Mouse (Mus musculus) ES-Bruce4 (cell line): Measurements from ENCODE around the gene Amz2. TPM values are rescaled to one million over a fixed set of nuclear protein-coding genes. Genes with fewer than 3 reads are reported as not detected.

Experiments used
- H3K27ac ChIP-seq: 2 replicates; pipeline ENCODE4 v1.5.1; 2012; ENCODE audit warnings: low read length, inconsistent platforms; ENCODE audit not compliant: insufficient read depth
- H3K27me3 ChIP-seq: 2 replicates; pipeline ENCODE4 v1.6.1; 2012; ENCODE audit warnings: mild to moderate bottlenecking, low read length, inconsistent platforms; ENCODE audit not compliant: control insufficient read depth, poor library complexity, insufficient read depth, severe bottlenecking
- H3K36me3 ChIP-seq: 2 replicates; pipeline ENCODE4 v1.6.1; 2012; ENCODE audit warnings: inconsistent platforms, mild to moderate bottlenecking, low read length, moderate library complexity; ENCODE audit not compliant: control insufficient read depth, poor library complexity, insufficient read depth, severe bottlenecking
- H3K4me1 ChIP-seq: one replicate; pipeline ENCODE4 v1.8.1; 2011; ENCODE audit warnings: low read length; ENCODE audit not compliant: control insufficient read depth, insufficient read depth
- H3K4me3 ChIP-seq: 2 replicates; pipeline ENCODE4 v1.5.1; 2011; ENCODE audit warnings: low read depth, mild to moderate bottlenecking, low read length
- H3K9ac ChIP-seq: 2 replicates; pipeline ENCODE4 v1.6.1; 2012; ENCODE audit warnings: low read depth, mild to moderate bottlenecking, inconsistent platforms; ENCODE audit not compliant: poor library complexity, severe bottlenecking
- H3K9me3 ChIP-seq: replicated peaks from 2 replicates; pipeline ENCODE4 v1.6.1; 2012; ENCODE audit warnings: mild to moderate bottlenecking, low read length, inconsistent platforms; ENCODE audit not compliant: control insufficient read depth, poor library complexity, insufficient read depth, severe bottlenecking
- CTCF ChIP-seq: IDR thresholded peaks from one replicate; pipeline ENCODE4 v1.8.1; 2011; ENCODE audit warnings: low read depth, low read length
- EP300 ChIP-seq: IDR thresholded peaks from 2 replicates; pipeline ENCODE4 v1.6.1; 2011; ENCODE audit warnings: low read depth, low read length; ENCODE audit not compliant: insufficient read depth
- POLR2A ChIP-seq: IDR thresholded peaks from one replicate; pipeline ENCODE4 v1.8.1; 2011; ENCODE audit warnings: low read length; ENCODE audit not compliant: insufficient read depth
- polyA plus RNA-seq: library from polyadenylated mRNA; stranded (reverse); fragments of >200 nt; gene quantifications from 2 replicates; pipeline ENCODE4 v1.2.4, GENCODE M21; 2011; ENCODE audit warnings: low read depth; ENCODE audit not compliant: missing spikeins, insufficient read depth, insufficient read length

Gene Amz2
- 78.5 and 80.2 TPM in 2 replicates for polyA plus RNA-seq

DNA sequence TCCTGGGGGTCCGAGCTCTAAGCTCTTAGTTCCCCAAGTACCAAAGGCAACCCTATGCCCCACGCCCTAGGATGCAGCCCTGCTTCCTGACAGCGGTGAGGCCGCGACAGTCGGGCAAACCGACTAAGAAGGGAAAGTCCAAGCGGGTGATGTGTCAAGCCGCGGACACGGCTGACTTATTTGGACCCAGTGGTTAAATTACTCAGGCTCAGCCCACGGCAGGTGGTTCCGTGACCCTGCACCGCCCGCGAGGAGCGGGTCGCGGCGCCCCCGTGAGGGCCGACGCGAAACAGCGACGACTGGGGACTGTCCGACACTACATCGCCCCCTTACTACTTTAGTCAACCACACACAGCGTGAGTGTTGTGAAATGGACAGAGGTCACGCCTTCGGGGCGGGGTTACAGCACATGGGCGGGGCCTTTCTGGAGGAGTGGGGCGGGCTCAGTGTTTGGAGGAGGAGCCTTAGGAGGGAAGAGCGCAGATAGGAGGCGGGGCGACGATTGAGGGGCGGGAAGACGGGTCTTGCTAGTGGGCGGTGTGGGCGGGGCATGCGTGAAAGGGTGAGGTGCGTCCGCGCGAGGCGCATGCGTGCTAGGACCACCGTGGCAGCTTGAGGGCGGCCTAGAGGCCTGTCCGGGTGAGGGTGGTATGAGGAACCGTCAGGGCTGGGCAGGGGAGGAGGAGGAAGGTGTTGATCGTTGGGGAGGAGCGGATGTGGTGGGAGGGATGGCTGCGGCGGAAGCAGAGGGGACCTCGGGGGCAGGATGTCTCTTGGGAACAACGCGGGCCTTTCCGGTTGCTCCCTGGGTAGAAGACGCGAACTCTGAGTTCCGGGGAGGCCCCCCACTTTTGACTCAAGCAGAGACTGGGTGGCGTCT, at the start of gene Amz2:
Gene Amz2 (plus strand): TSS at position 555 of the 880 bp plus-strand sequence.
- H3K27ac ChIP-seq: peak within 1 kb of the TSS; percentile 31
- no peaks in the 10 kb centered on the region for H3K4me1 ChIP-seq
- H3K27me3 ChIP-seq: no peaks in the 10 kb centered on the region
- H3K9me3 ChIP-seq: peaks cover 4% of the 10 kb centered on the region; the same call in 1 of the 2 replicates
- H3K9ac ChIP-seq: peak within 1 kb of the TSS; percentile 75
- H3K36me3 ChIP-seq: peaks cover 18% of the 10 kb centered on the region
- TF ChIP-seq POLR2A: no peak
- TF ChIP-seq CTCF: peak; percentile 92
- TF ChIP-seq EP300: peak; percentile 17; the same call in 1 of the 2 replicates
- H3K4me3 ChIP-seq: peak within 1 kb of the TSS; percentile 90

DNA sequence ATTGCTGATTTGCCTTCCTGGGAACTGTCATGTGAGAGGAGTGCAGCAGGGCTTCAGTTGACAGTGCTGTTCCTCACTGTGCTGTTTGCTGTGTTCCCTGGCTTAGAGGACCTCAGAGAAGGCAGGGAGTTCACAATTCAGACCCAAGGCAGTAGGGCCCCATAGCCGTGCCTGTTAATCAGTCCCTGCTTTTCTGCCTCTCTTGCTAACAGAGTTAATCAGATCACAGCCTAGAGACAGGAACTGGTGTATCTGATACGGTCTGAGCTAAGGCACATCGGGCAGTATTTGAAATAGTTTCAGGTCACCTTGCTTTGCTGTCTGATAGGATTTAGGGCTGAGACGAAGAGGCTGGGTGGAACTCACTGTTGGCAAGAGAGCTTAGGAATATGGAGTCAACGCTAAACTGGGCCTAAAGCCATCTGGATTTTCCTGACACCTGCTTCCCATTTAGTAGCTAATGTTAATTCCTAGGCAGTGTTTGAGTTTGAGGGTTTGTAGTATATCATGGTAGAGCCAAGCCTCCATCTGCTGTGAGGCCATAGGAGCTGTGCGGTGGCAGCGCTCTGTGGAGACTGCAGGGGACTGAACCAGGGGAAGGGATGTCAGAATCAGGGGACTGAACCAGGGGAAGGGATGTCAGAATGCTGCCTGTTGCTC, 49.1 kb upstream of the Amz2 start:
- TF ChIP-seq POLR2A (no peak), EP300 (no peak), CTCF (no peak)
- no peak overlapping the region for H3K9ac ChIP-seq
- no peak overlapping the region for H3K27ac ChIP-seq

DNA sequence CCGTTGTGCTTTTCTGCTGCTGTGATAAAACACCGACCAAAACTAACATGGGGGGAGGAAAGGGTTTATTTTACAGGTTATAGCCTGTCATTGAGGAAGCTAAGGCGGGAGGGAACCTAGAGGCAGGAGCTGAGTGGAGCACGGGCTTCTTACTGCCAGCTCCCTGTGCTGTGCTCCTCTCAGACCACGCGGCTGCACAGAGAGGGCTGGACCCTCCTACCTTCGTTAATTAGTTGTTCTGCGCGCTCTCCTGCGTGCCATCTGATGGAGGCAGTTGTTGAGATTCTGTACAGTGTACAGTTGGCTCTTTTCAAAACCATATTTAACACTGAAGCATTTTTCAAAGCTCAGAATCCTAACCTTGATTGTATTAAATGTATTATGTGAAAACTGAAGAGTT, 48.3 kb upstream of the Amz2 start:
- Histone ChIP-seq H3K9me3 (no peaks in the 10 kb centered on the region), H3K4me3 (no peak overlapping the region), H3K9ac (0 out of 2 replicates have a peak overlapping the region, but pooled peaks have one; percentile 2), H3K27me3 (no peaks in the 10 kb centered on the region), H3K27ac (no peak overlapping the region), H3K36me3 (peaks cover 6% of the 10 kb centered on the region; the same call in 1 of the 2 replicates), H3K4me1 (peaks cover 6% of the 10 kb centered on the region)
- TF ChIP-seq EP300 (no peak), POLR2A (no peak)

More for the DNA sequence above, 49.1 kb upstream of the Amz2 start:
- peaks cover 6% of the 10 kb centered on the region; the same call in 1 of the 2 replicates for H3K36me3 ChIP-seq
- no peaks in the 10 kb centered on the region for H3K9me3 ChIP-seq
- H3K4me1 ChIP-seq: peaks cover 6% of the 10 kb centered on the region
- H3K4me3 ChIP-seq: no peak overlapping the region
- no peaks in the 10 kb centered on the region for H3K27me3 ChIP-seq

DNA sequence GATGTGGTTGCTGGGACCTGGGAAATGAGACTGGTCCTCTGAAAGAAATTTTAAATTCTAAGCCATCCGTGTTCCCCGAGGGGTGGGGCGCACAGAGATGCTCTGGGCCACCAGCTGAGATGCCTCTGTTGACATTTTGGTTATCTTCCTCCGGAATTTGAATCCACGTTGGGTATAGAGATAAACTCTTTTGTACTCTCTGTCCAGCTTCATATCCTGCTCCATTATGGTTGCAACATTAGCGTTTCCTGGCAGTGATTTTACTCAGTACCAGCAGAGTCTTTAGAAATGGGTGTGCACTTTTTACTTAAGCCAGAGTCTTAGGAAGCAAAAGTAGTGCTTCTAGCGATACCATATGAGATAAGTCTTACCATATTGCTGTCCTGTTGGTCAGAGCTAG, 47.7 kb upstream of the Amz2 start:
- no peaks in the 10 kb centered on the region for H3K9me3 ChIP-seq
- H3K27me3 ChIP-seq: no peaks in the 10 kb centered on the region
- no peak overlapping the region for H3K4me3 ChIP-seq
- no peak overlapping the region for H3K27ac ChIP-seq
- no peak overlapping the region; the same call in 1 of the 2 replicates for H3K9ac ChIP-seq
- no peak for TF ChIP-seq EP300
- no peak for TF ChIP-seq POLR2A
- TF ChIP-seq CTCF: no peak
- H3K4me1 ChIP-seq: peaks cover 6% of the 10 kb centered on the region
- H3K36me3 ChIP-seq: peaks cover 6% of the 10 kb centered on the region; the same call in 1 of the 2 replicates

DNA sequence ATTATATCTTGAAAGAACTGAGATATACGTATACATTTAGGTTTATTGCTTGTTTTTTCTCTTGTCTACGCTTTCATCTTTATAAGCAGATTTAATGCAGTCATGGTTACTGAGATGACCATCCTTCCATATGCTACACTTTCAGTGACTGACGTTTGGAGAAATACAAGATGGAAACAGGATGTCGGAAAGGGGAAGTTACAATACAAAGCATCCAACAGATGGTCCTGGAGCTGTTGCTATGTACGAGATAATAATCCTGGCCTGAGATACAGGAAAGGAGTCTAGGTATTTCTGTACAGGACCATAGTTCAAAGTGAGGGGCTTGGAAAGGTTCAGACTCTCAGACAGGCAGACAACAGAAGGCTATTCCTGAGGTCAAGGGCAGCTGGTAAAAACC, 45.1 kb upstream of the Amz2 start:
- H3K9ac ChIP-seq: no peak overlapping the region
- H3K4me3 ChIP-seq: no peak overlapping the region
- TF ChIP-seq EP300 (no peak), POLR2A (no peak), CTCF (no peak)
- H3K27me3 ChIP-seq: no peaks in the 10 kb centered on the region
- H3K4me1 ChIP-seq: peaks cover 6% of the 10 kb centered on the region
- no peaks in the 10 kb centered on the region for H3K9me3 ChIP-seq
- H3K36me3 ChIP-seq: peaks cover 6% of the 10 kb centered on the region; the same call in 1 of the 2 replicates
- H3K27ac ChIP-seq: no peak overlapping the region

DNA sequence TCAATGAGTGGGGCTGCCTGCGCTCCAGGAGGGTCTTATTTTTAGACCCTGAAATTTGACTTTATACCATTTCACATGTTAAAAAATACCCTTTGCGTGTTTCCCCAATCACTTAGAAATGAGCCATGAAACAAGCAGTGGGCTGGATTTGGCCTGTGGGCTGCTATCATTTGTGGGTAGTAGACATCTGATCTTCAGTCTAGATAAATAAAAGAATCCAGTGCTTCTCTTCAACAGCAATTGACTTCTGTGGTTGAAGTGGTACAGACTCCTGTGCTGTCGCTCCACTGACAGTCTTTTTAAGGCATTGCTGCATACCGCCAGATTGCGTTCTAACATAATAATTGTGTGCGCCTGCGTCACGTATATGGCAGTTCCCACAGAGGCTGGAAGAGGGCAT, 40.5 kb upstream of the Amz2 start:
- no peak overlapping the region for H3K9ac ChIP-seq
- no peaks in the 10 kb centered on the region for H3K9me3 ChIP-seq
- H3K36me3 ChIP-seq: peaks cover 3% of the 10 kb centered on the region; the same call in 1 of the 2 replicates
- no peak overlapping the region for H3K27ac ChIP-seq
- TF ChIP-seq POLR2A (no peak), CTCF (no peak), EP300 (no peak)
- no peak overlapping the region for H3K4me3 ChIP-seq
- H3K4me1 ChIP-seq: no peaks in the 10 kb centered on the region
- no peaks in the 10 kb centered on the region for H3K27me3 ChIP-seq
